Mouse (Mus musculus) ovary, postnatal 10 days (tissue): Measurements from ENCODE around the gene Gm44805.
"Not testable (repeated sequence)": the region's sequence is repeated elsewhere in the genome, so short reads cannot be mapped to it uniquely, and the experiment has no call there.

Source experiments
- DNase-seq: peaks from one replicate; pipeline ENCODE4 v3.0.0; 2022; ENCODE audit warnings: low spot score

Gm44805 gene

DNA sequence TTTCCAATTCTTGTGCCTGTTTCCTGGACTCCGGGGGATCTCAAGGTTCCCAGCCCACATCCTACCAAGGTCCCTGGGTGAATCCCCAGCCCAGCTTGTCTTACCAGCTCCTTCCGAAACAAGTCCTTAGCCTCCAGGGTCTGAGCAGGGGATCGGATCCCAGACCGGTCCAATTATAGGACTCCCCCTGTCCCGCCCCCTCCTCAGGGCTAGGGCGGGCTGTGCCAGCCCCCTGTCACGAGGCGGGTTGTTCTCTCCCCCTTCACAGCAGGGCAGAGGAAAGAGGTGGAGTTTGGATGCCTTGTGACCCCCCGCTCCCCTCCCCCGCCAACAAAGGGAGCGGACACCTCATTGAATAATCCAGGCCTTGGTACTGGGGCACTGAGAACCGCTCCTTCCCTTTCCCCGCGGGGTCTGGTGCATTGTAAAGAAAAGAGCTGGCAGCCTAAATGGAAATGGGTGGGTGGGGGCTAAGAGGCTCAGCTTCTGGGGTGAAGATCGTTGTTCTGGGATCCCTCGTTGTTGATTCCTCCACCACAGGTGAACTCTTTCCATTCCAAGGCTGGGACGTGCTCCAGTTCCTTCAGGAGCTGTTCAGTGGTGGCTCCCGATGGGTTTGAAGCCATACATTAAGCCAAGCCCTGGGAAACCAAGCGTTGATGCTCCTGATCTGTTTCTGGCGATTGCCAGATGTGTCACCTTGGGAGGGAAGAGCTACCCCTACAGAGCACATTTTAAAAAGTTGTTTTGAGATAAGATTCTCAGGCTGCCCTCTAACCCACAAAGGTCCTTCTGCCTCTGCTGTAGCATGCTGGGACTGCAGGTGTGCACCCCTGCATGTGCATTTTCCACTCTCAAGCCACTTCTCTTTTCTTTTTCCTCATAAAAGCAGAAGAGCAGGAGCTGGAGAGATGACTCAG, 17.9 kb upstream of the Gm44805 start, which contains the start of gene Apoe:
Gene Apoe (minus strand): TSS at position 282 of the 920 bp plus-strand sequence.
- DNase-seq = no peak

DNA sequence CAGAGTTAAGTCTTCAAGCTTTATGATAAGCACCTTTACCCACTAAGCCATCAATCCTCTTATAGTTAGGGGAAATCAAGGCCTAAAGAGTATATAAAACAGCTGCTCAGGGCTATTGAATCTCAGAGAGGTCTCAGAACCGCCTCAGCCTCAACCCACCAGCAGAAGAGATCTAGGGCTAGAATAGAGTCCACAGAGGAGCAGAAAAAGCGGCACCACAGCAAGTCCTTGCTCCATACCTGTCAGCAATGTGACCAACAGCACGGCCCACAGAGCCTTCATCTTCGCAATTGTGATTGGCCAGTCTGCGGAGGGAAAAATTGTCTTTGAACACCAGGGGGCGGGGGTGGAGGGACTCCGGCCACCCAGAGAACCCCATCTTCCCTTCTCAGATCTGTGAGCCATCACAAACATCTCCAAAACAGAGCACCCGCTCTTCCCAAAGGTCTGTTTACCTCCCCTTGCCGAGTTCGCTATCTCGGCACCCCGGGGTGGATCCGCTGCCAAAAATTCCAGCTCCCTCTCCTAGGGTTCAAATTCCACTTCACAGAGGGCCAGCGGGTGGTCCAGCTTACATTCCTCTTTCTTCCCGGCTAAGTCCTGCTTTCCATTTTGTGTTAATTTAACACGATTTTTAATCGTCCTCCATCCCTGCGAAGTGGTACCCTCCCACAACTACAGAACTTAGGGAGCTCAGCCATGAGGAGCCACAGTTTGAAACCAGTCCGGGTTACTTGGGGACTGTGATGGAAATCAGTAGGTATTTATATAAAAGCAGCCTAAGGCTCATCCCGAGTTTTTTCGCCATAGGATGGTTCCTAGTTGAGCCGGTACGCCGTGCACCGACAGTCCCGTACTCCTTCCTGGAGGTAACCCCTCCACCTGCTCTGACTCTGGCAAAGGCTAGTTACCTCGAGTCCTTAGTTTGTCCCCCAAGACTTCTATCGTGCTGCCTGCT, 17.0 kb upstream of the Gm44805 start:
- DNase-seq = no peak

DNA sequence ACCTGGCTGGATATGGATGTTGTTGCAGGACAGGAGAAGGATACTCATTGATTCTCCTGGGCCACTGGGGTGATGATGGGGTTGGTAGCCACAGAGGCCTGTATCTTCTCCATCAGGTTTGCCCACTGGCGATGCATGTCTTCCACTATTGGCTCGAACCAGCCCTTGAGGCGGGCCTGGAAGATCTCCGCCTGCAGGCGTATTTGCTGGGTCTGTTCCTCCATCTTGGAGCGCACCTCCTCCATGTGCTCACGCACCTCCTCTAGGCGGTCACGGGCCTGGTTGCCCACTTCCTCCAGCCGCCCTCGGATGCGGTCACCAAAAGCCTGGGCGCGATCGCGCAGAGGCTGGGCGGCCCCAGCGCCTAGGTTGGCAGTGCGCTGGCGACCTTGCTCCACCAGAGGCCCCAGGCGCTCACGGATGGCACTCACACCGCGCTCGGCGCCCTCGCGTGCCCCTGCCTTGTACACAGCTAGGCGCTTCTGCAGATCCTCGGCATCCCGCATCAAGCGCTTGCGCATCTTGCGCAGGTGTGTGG, 15.2 kb upstream of the Gm44805 start:
- no peak for DNase-seq

DNA sequence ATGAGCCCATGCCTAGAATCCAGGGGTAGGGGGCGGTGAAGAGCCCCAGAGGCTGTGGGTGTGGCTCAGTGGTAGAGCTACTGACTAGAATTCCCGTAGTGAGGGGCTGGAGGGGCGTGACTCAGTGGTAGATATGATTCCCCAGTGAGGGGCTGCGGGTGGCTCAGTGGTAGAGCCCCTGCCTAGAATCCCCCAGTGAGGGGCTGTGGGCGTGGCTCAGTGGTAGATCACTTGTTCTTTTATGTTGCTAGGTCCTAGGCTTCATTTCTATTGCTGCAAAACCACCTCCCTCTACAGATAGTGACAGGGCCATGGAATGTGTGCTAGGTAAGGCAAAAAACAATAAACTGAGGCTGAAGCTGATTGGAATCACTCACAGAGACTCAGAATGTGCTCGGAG, 14.7 kb upstream of the Gm44805 start:
- DNase-seq = no peak

DNA sequence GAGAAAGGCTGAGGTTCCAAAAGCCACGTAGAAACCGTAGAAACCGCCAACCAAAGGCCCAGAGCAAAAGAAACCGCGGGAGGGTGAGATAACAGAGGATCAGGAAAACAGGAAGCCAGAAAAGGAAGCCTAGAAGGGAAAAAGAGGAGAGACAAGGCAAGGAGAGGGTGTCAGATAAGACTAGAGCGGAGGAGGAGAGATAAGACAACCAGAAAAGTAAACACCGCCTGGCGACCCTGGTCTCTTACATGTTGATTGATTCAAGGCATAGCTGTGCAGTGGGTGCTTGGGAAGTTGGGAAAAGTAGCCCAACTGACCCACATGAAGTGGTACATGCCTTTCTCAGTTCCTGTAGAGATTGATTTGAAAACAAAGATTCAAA, 14.0 kb upstream of the Gm44805 start:
- DNase-seq = no peak

DNA sequence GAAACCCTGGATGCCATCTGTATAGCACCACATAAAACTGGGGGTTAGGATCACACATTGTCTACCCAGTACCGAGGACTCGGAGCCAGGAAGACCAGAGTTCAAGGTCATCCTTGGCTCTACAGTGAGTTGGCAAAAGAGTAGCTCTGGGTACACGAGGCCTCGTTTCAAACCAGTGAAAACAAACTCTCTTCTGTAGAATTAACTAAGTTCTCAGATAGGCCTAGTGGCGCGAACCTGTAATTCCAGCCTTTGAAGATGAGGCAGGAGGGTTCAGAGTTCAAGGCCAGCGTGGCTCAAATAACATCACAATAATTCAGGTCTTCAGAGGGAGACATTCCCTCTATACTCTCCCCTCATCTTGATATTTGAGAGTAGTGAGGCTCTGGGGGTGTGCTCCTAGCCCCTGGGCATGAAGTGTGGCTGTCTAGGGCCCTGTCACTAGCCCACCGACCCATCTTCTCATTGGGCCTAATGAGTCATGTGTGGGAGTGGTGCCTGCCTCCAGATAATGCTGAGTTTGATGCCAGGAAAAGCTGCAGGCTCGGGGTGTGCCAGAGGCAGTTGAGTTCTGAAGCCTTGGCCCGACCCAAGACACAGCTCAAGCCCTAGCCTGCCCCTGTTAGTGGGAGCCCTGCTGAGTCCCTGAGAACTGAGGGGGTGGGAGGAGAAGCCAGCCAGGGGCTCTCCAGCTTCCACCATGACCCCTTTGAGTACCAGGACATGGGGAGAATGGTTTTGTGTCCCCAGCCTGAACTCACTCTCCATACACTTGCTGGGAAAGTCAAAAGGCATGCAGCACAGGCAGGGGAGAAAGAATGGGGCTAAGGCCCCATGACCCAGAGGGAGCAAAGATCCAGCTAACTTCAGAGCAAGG, 13.4 kb upstream of the Gm44805 start:
- no peak for DNase-seq

DNA sequence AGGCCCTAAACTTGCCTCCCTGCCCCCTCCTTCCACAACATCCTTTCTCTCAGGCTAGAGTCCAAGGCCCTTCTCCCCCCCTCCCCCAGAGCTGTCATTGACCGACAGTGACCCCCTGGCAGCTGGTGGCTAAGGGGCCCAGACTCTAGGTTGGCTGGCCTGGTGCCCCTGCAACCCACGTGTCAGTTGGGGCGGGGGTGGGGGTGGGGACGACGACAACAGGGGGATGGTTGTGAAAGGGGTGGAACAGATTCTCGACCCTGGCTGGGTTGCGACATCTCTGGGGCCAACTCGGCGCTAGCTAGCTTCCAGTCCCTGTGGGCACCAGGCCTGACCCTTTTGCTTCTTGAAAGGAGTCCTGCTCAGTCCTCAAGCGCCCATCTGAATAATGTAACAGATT, 12.2 kb upstream of the Gm44805 start:
- DNase-seq = no peak

DNA sequence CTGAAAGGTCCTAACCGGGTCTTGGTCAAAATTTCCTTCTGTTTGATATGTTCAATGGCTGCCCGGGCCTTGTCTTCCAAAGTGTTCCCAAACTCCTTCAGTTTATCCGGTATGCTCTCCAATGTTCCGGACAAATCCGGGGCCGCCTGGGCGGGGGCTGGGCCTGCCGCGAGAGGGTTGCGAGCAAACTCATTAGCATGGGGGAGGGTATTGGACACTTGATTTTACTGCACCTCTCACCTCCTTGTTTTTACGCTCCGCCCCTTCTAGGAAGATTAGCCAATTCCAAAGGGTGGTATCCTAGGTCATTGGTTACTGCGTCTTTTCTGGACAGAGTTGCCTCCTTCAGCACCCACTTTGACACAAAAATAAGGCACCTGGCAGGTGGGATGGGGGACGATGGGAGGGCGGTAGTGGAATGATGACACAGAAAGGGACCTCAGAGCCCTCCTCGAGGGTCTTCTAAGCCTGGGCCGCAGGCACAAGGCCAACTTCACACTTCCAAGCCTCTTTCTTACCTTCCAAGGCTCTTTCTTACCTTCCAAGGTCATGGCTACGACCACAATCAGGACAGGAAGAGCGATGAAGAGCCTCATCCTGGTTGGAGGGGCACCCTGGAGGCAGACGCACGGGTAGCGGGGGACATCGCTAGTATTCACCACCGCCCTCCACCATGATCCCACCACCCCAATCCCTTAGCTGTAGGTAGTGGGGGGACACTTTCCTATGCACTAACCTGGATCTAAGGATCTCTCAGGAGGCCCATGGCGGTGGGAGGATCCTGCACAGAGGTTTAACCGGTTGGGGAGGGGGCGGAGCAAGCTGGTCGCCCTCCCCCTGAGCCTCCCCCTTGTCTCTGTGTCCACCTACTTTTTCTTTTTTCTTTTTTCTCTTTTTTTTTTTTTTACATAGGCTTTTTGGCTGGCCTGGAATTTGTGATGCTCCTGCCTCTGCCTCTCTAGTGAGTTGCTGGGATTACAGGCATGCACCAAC, 10.9 kb upstream of the Gm44805 start, which contains the start of gene Apoc1:
Gene Apoc1 (minus strand): TSS at position 788 of the 993 bp plus-strand sequence.
- DNase-seq = no peak

DNA sequence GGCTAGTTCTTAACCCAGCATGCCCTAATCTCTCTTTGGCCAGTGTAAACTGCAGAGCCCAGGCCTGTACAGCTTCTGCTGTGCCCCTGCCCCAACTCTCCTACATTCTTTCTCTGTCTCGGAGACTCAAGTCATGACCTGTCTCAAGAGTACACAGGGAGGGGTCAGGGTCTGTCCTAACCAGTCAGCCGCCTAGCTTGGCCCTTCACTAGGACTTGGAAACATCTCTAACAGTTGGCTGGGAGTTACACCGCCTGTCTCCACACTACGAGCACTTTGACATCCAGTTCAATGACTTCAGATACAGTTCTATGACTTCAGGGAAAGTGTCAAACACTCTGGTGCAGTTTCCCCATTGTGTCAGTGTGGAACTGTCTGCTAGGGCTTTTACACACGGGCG, 10.2 kb upstream of the Gm44805 start:
- DNase-seq = no peak

DNA sequence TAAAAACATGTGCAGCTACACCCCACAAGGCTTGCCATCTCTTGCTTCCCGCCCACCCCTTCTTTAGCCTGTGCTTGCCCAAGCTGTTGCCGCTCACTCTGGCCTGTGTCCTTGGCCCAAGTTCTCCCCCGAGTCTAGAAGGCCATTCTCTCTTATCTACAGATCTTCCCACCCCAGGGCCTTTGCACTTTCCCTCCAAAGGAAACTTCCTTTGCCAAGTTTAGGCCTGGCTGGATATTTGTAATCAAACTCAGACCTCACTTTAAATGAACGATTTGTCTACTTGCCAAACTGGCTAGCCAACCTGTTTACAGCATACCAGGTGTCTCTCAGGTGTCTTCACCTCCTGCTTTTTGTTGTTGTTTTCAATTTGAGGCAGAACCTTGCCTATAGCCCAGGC, 9.6 kb upstream of the Gm44805 start:
- DNase-seq = no peak

DNA sequence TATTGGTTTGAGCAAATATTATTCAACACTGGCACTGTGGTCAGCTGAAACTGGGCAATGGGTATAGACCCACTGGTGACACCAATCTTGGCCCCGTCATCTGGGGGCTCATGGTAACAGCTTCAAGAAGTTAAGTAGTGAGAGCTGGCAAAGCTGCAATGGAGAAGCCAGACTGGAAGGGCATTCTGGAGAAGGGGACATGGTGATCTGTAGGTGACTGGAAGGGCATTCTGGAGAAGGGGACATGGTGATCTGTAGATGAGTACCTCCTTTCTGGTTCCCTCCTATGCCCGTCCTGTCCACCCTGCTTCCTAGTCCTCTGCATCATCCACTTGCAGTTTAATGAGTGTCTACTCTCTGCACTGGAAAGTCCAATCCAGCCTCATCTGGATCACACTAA, 7.4 kb upstream of the Gm44805 start:
- DNase-seq = no peak

DNA sequence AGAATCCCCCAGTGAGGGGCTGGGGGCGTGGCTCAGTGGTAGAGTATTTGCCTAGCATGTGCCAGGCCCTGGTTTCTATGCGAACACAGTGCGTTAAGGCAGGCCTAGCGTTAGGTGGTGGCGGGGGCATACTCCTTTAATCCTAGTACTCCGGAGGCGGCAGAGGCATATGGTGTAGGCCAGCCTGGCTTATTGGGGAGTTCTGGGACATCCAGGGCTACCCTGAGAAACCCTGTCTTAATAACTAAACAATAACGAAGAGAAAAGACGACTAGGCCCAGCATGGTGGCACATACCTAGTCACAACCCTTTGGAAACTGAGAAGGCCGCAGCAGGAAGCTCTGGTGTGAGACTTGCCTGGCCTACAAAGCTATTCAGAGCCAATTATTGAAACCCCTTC, 6.9 kb upstream of the Gm44805 start:
- no peak for DNase-seq

DNA sequence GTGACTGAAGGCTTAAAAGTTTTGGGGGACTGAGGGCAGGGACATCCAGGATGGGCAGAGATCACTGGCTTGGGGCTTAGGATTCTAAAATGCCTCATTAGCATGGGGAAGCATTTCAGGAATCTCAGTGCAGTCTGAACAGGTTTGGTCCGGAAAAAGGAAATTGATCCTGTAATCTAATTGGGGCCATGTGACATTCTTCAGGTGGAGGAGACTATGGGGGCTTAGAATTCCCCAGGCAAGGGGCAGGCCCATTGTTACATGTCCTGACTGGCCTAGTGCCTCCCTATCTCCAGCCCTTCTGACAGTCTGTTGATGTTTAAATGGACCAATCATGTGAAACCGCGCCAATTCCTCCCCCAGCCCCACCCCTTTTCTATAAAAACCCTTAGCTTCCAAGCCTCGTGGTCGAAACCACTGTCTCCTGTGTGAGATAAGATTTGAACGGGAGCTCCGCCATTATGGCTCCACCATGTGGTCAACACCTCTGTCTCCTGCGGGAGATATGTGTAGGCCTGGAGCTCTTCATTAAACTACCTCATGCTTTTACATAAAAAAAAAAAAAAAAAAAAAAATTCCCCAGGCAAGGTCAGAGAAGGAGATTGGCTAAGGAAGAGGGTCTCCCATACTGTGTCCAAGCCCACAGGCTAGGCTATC, 5.8 kb upstream of the Gm44805 start:
- DNase-seq = not testable (repeated sequence)

DNA sequence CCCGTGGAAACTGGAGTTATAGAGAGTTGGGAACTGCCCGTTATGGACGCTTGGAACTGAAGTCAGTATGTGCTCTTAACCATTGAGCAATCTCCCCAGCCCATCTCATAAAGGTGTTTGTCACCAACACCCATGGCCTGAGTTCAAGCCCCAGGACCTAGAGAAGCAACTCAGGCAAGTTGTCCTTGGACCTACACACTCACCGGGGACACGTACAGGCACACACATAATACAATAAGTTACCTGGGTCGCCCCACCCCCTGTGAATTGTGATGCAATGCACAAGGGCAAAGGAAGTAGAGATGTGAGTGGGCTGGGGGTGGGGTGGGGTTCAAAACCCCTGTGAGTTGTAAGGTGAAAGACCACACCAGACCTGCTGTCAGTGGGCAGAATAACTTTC, 5.3 kb upstream of the Gm44805 start:
- no peak for DNase-seq

DNA sequence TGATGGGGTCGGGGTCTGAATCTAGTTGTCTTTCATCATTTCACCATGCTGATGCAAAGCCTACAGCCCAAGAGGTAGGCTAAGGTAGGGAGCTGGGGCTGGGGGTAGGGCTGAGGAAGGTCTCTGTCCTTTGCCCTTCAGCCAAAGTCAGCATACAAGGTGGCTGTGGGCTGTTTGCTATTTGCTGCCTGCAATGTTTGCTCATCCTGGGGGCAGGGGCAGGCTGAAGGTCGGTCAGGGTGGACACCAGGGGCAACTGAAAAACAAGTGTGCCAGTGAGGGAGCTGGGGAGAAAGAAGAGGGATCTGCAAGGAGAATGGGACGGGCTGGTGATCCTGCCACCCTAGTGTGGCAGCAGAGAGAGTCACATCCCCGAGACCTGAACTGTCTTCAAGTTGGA, 4.2 kb upstream of the Gm44805 start:
- no peak for DNase-seq

DNA sequence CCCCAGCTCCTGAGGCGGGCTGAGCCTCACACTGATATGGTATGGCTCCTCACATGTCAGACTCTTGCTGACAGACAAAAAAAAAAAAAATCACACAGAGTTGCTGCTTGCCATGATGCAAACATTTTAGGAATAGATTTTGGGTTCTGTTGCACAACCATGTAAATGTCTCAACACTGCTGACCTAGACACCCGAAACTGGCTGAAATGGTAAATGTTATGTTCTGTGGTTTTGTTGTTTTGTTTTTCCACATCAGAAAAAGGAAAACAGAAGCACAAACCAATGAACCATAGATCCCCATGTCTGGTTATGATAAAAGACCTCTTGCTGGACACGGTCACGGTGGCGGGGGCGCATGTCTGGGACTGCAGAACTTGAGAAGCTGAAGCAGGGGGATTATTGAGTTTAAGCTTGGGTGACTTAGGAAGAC, 2.6 kb upstream of the Gm44805 start:
- DNase-seq = no peak

DNA sequence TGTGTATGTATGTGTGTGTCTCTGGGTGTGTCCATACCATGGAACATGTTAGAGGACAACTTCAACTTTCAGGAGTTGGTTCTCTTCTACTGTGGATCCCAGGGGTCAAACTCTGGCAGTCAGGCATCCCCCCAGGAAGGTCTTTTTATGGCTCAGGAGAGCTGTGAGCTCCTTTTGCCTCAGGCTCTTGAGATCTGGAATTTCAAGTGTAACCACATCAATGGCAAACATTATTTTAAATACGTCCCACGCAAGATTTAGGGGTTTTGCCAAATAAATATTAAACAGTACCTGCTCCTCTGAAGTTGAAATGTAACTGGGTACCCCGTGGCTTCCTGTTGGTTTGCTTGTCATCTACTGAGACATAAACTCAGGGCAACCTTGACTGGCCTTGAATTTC, 1.8 kb upstream of the Gm44805 start:
- DNase-seq = no peak

DNA sequence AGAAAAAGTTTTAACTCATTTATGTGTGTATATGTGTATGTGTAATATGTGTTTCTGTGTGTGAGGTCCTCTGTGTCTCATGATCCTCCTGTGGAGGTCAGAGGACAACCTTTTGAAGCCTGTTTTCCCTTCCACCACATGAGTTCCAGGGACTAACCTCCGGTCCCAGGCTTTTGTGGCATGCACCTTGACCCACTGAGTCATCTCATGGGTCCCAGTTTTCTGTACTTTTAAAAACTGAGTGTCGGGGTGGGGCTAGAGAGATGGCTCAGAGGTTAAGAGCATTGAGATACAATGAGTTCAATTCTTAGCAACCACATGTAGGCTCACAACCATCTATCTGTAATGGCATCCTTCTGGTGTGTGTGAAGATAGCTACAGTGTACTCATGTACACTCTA, 521 bp downstream of the Gm44805 start:
- DNase-seq = no peak

DNA sequence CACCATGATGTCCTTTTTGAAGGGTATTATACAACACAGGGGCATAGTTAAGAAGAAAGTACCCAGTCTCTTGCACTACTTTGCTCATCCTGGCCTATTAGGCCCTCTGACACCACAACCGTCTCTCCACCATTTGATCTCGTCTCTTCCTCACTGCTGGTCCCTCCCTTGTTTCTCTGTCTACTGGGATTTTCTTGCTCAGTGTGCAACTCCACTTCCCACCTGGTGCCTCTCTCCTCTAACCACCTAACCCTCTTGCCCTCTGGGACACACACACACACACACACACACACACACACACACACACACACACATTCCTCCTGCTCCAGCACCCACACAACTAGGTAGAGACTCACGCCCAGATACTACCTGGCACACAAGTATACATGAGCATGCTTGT, 2.3 kb downstream of the Gm44805 start:
- no peak for DNase-seq

DNA sequence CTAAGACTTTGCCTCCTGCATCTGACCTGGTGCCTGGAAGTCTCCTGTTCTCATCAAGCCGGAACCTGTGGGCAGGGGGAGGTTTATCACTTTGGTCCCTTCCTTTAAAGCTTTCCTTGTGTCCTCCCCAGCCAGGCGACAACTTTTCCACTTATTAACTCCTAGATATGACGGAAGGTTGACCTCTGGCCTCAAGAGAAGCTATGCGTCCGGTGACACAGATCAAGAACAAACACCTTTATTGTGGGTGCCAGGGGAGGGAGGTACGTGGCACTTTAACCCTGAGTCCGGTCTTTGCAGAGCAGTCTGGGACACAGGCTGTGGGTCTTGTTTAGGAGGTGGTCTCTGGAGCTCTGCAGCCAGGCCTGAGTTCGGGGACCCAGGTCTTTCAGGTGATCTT, 3.4 kb downstream of the Gm44805 start, which contains the start of gene Apoc2:
Gene Apoc2 (minus strand): TSS at position 70 of the 400 bp plus-strand sequence.
- no peak for DNase-seq
